ENCODE assay signal across 7 mouse cellular contexts in genomic region chr3:55610191-55610590, GRCm38 (mm10).
"Had no signal": no experiment of that assay in that cellular context is flagged by ENCODE, and none has a peak within 500 bp of the region (broad histone marks: within the 10 kb centered on the region; RNA-seq: fewer than 3 reads in every experiment).

No protein-coding gene starts in this region.

- DNase-seq: kidney, adult 2 months; layer of hippocampus, adult 9-11 months; liver, postnatal 0 days; lung, embryonic 14.5 days; right cerebral cortex, postnatal 14 days; right cerebral cortex, postnatal 4 days; thymus, postnatal 25 days had no signal
